Mouse (Mus musculus) yolk sac, embryonic 10.5 days (tissue): Measurements from ENCODE around the gene Egfl6.

Experiments
- DNase-seq: peaks from one replicate; pipeline ENCODE4 v3.0.0-alpha.2; 2017; ENCODE audit warnings: low spot score

The Egfl6 gene

GRCm38 (mm10) chrX:166516631-166517030 is 68.9 kb downstream of the Egfl6 start:
- DNase-seq, result no peak

- no peak for DNase-seq
Measured at GRCm38 (mm10) chrX:166515923-166516322, 69.6 kb downstream of the Egfl6 start.

GRCm38 (mm10) chrX:166514035-166514434 is 71.5 kb downstream of the Egfl6 start:
- peak; percentile 45 for DNase-seq

- no peak for DNase-seq
Measured at GRCm38 (mm10) chrX:166512071-166512470, 73.4 kb downstream of the Egfl6 start.

GRCm38 (mm10) chrX:166511107-166511506 is 74.4 kb downstream of the Egfl6 start:
- no peak for DNase-seq

GRCm38 (mm10) chrX:166509761-166510738 is 75.5 kb downstream of the Egfl6 start:
- DNase-seq, result peak; percentile 90

- DNase-seq, result no peak
Measured at GRCm38 (mm10) chrX:166504421-166504820, 81.1 kb downstream of the Egfl6 start.

- DNase-seq, result no peak
Measured at GRCm38 (mm10) chrX:166499496-166500190, 85.9 kb downstream of the Egfl6 start.

GRCm38 (mm10) chrX:166497771-166498170 is 87.7 kb downstream of the Egfl6 start:
- DNase-seq, result no peak

GRCm38 (mm10) chrX:166495052-166495451 is 90.5 kb downstream of the Egfl6 start:
- no peak for DNase-seq

- DNase-seq, result peak; percentile 96
Measured at GRCm38 (mm10) chrX:166479365-166479983, 106.0 kb downstream of the Egfl6 start, which contains the start of gene Rab9. Rab9 (minus strand) TSS chrX:166479867.

GRCm38 (mm10) chrX:166478631-166479364 is 106.7 kb downstream of the Egfl6 start:
- peak; percentile 71 for DNase-seq

- DNase-seq, result no peak
Measured at GRCm38 (mm10) chrX:166477393-166477792, 108.1 kb downstream of the Egfl6 start.
